Mouse (Mus musculus): Measurements from ENCODE around the gene Akap5. TPM values are rescaled to one million over a fixed set of nuclear protein-coding genes. Genes with fewer than 3 reads are reported as not detected.

Akap5 gene
- polyA plus RNA-seq, 1 experiment, result 51.4 TPM

DNA sequence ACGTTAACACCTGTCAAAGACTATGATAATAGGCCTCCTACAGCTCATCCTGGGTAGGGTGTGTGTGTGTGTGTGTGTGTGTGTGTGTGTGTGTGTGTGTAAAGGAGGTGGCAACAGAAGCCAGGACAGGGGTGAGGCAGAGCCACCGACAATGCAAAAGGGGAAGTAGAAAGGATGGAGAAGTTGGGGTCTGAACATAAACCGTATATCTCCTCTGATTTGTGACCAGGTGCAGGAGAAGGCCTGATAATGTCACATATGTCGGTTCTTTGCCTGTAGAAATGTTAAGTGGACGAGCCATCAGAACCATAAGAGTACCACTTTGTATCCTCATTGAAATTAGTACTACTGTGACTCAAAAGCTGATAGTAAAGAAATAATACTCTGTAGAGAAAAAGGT is 9.0 kb downstream of the Akap5 start:
- no peak for TF ChIP-seq POLR2A (IDR thresholded peaks at IDR 0.05; ENCODE audit: extremely low read depth, insufficient read depth, low read length)
- TF ChIP-seq CTCF (IDR thresholded peaks at IDR 0.05; ENCODE audit: extremely low read depth, insufficient read depth, low read length), result no peak
- Histone ChIP-seq H3K4me3 (ENCODE audit: insufficient read depth, low read length) (no peak overlapping the region), H3K4me1 (ENCODE audit: control insufficient read depth, insufficient read depth, low read length) (no peaks in the 10 kb centered on the region), H3K27ac (ENCODE audit: insufficient read depth, low read length) (no peak overlapping the region)

GRCm38 (mm10) chr12:76335641-76336040 is 10.9 kb downstream of the Akap5 start:
- TF ChIP-seq CTCF (IDR thresholded peaks at IDR 0.05; ENCODE audit: extremely low read depth, insufficient read depth, low read length) (no peak), POLR2A (IDR thresholded peaks at IDR 0.05; ENCODE audit: extremely low read depth, insufficient read depth, low read length) (no peak)
- H3K4me1 ChIP-seq (ENCODE audit: control insufficient read depth, insufficient read depth, low read length), result no peaks in the 10 kb centered on the region
- H3K27ac ChIP-seq (ENCODE audit: insufficient read depth, low read length), result no peak overlapping the region
- H3K4me3 ChIP-seq (ENCODE audit: insufficient read depth, low read length), result no peak overlapping the region

- Histone ChIP-seq H3K27ac (ENCODE audit: insufficient read depth, low read length) (no peak overlapping the region), H3K4me1 (ENCODE audit: control insufficient read depth, insufficient read depth, low read length) (no peaks in the 10 kb centered on the region), H3K4me3 (ENCODE audit: insufficient read depth, low read length) (no peak overlapping the region)
- TF ChIP-seq POLR2A (IDR thresholded peaks at IDR 0.05; ENCODE audit: extremely low read depth, insufficient read depth, low read length) (no peak), CTCF (IDR thresholded peaks at IDR 0.05; ENCODE audit: extremely low read depth, insufficient read depth, low read length) (no peak)
Observed at GRCm38 (mm10) chr12:76336111-76336965, 11.6 kb downstream of the Akap5 start.

GRCm38 (mm10) chr12:76341080-76341479 is 16.4 kb downstream of the Akap5 start:
- TF ChIP-seq CTCF (IDR thresholded peaks at IDR 0.05; ENCODE audit: extremely low read depth, insufficient read depth, low read length) (peak; percentile 65; the same call in 1 of the 2 replicates), POLR2A (IDR thresholded peaks at IDR 0.05; ENCODE audit: extremely low read depth, insufficient read depth, low read length) (no peak)
- Histone ChIP-seq H3K27ac (ENCODE audit: insufficient read depth, low read length) (no peak overlapping the region), H3K4me1 (ENCODE audit: control insufficient read depth, insufficient read depth, low read length) (no peaks in the 10 kb centered on the region), H3K4me3 (ENCODE audit: insufficient read depth, low read length) (no peak overlapping the region)

DNA sequence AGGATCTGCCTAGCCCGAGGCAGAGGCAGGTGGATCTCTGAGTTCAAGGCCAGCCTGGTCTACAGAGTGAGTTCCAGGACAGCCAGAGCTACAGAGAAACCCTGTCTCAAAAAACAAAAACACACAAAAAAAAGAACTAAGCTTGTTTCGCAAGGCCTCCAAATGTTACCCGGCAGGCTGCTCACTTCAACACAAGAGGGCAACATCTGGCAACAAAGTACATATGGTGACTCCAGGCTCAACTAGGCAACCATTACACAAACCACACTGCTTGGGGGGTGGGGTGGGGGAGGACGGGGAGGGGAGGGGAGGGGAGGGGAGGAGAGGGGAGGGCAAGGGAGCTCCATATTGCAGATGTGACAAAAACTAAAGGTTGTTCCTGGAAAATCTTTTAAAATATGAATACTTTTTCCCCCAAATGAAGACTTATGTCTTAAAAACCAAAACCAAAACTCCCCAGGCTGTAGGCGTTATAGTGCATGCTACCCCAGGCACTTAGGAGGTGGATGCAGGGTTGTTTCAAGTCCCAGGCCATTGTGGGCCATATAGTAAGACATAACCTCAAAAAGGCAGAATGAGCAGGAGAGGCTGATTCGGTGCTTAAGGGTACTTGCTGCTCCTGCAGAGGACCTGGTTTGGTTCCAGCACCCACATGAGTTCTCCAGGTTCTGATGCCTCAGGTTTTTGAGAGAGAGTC is 21.2 kb downstream of the Akap5 start:
- no peak for TF ChIP-seq CTCF (IDR thresholded peaks at IDR 0.05; ENCODE audit: extremely low read depth, insufficient read depth, low read length)
- no peak for TF ChIP-seq POLR2A (IDR thresholded peaks at IDR 0.05; ENCODE audit: extremely low read depth, insufficient read depth, low read length)
- H3K27ac ChIP-seq (ENCODE audit: insufficient read depth, low read length), result no peak overlapping the region

DNA sequence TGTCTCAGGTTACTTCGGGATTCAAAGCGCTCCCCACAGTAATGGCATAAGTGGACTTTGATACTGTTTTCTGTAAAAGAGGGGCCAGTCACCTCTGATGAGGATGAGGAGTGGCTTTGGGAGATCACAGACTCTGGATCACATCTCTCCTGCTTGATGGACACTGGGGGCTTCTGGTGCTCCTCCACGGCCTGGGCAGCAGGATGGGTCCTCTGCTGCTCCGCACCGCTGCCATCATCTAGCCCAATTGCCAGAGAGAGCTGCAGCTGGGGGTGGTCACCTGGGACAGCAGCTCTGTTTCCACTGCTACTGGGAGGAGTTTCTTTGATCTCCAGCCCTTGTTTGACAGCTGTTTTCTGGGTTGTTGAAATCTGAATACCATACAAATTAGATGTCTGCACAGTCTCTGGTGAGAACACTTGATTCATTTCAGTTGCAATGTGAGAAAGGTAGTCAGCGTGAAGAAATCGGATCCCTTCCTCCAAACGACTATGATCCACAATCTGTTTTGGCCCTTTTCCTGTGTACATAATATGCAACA is 25.1 kb downstream of the Akap5 start:
- H3K4me3 ChIP-seq (ENCODE audit: insufficient read depth, low read length), result no peak overlapping the region

More for the DNA sequence above, 21.2 kb downstream of the Akap5 start:
- no peaks in the 10 kb centered on the region for H3K4me1 ChIP-seq (ENCODE audit: control insufficient read depth, insufficient read depth, low read length)
- H3K4me3 ChIP-seq (ENCODE audit: insufficient read depth, low read length), result no peak overlapping the region

DNA sequence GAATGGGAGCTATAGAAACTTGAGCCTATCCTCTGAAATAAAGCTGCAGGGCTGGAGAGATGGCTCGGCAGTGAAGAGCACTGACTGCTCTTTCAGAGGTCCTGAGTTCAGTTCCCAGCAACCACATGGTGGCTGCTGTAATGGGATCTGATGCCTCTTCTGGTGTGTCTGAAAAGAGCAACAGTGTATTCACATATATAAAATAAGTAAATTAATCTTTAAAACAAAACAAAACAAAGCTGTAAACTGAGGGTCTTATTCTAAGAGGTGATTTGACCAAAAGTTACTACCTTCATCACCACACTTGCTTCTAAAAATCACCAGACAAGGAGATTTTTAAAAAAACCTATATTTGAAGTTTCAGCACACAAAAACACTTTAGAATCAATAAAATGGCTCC is 36.2 kb downstream of the Akap5 start:
- Histone ChIP-seq H3K4me3 (ENCODE audit: insufficient read depth, low read length) (no peak overlapping the region), H3K4me1 (ENCODE audit: control insufficient read depth, insufficient read depth, low read length) (no peaks in the 10 kb centered on the region), H3K27ac (ENCODE audit: insufficient read depth, low read length) (no peak overlapping the region)
- no peak for TF ChIP-seq POLR2A (IDR thresholded peaks at IDR 0.05; ENCODE audit: extremely low read depth, insufficient read depth, low read length)

More for the DNA sequence above, 25.1 kb downstream of the Akap5 start:
- H3K4me1 ChIP-seq (ENCODE audit: control insufficient read depth, insufficient read depth, low read length), result no peaks in the 10 kb centered on the region
- TF ChIP-seq POLR2A (IDR thresholded peaks at IDR 0.05; ENCODE audit: extremely low read depth, insufficient read depth, low read length) (no peak), CTCF (IDR thresholded peaks at IDR 0.05; ENCODE audit: extremely low read depth, insufficient read depth, low read length) (no peak)
- H3K27ac ChIP-seq (ENCODE audit: insufficient read depth, low read length), result no peak overlapping the region

DNA sequence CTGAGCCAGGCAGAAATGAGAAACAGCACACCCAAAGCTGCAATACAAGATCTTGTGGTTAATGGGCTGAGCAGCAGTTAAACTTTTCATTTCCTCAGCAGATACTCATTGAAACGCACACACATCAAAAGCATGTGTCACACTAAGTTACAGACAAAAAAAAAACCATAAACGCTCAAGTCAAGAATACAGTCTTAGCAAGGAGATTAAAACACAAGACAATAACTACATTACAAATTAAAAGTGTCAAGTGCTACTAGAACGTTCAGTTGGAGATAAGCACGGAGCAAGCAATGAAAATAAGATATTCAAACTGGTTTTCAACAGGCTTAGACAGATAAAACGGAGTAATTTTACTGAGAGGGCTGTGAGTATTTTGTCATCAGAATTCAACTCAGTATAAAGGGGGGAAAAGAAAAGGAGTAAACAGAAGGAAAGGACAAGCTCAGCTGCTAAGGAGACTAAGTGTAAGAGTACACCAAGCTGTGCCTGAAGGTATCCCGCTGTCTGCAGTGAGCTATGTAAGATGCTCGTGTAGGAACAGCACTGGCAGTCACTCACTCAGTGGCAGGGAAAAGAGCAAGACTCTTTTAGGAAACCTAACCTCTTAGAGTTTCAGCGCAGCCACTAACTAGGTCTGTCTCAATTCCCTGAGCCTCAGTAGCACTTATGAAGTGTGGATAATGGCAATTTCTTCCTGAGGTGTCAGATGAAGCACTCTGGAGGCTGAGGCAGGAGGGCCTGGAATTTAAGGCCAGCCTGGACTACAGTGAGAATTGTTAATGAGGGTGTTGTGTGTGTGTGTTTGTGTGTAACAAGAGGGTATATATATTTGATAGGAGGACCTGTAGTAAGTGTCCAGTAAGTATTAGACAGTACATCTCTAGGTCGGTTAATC is 37.0 kb downstream of the Akap5 start:
- TF ChIP-seq POLR2A (IDR thresholded peaks at IDR 0.05; ENCODE audit: extremely low read depth, insufficient read depth, low read length) (no peak), CTCF (IDR thresholded peaks at IDR 0.05; ENCODE audit: extremely low read depth, insufficient read depth, low read length) (no peak)
- no peak overlapping the region for H3K4me3 ChIP-seq (ENCODE audit: insufficient read depth, low read length)
- H3K27ac ChIP-seq (ENCODE audit: insufficient read depth, low read length), result no peak overlapping the region
- H3K4me1 ChIP-seq (ENCODE audit: control insufficient read depth, insufficient read depth, low read length), result no peaks in the 10 kb centered on the region; the same call in 1 of the 2 replicates

- H3K4me1 ChIP-seq (ENCODE audit: control insufficient read depth, insufficient read depth, low read length), result peaks cover 3% of the 10 kb centered on the region; the same call in 1 of the 2 replicates
- no peak overlapping the region for H3K27ac ChIP-seq (ENCODE audit: insufficient read depth, low read length)
- TF ChIP-seq POLR2A (IDR thresholded peaks at IDR 0.05; ENCODE audit: extremely low read depth, insufficient read depth, low read length), result no peak
- no peak for TF ChIP-seq CTCF (IDR thresholded peaks at IDR 0.05; ENCODE audit: extremely low read depth, insufficient read depth, low read length)
- no peak overlapping the region for H3K4me3 ChIP-seq (ENCODE audit: insufficient read depth, low read length)
Observed at GRCm38 (mm10) chr12:76362303-76362676, 37.6 kb downstream of the Akap5 start.
